Mouse (Mus musculus) erythroblast, adult 5-6 weeks (primary cell): Measurements from ENCODE around the gene Gm12695. TPM values are rescaled to one million over a fixed set of nuclear protein-coding genes. Genes with fewer than 3 reads are reported as not detected.

Experiments used
- ATAC-seq: replicated peaks from 2 replicates; pipeline ENCODE4 v1.8.0; 2016; ENCODE audit warnings: moderate number of reproducible peaks, mild to moderate bottlenecking, moderate TSS enrichment, inconsistent platforms; ENCODE audit not compliant: poor library complexity, low FRiP score, severe bottlenecking
- total RNA-seq, 2 experiments: library from RNA; stranded (forward) in 1 of 2; stranded (reverse) in 1 of 2; fragments of 150-400 nt in 1 of 2; fragments of 200-764, 138-1000 nt in 1 of 2; gene quantifications; 2 replicates each; pipeline versions ENCODE4 v1.2.3 to v1.2.4; 2015 to 2017; ENCODE audit warnings: low replicate concordance in 2 of 2

Gm12695 gene
- total RNA-seq, 2 experiments from 2014 or later = not detected

DNA sequence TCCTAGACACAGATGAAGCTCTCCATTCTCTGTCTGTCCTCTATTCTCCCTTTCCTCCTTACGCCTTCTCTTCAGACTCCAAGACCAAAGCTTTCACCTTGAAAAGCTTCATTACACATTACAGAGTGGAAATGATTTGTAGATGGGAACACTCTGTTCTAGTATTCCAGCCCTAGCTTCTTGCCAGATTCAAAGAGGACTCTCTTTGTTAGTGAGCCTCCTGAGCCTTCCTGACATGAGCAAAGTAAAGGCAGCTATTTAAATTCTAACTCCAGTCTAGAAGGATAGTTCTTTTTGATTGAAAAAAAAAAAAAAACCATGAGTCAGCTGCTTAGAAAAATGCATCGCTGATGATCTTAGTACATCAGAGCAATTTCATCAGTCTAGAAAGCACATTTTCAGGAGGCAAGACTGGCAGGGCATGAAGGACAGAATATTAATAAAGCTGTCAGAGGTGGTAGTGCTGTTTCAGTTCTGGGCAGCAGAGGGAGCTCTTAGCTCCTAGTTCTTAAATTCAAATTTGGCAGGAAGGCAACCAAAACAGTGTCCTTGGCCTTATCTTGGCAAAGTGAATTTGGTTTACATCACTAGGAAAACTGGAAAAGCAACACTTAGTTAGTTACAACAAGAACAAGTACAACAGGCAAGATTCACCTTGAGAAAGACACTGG is 79.6 kb downstream of the Gm12695 start:
- no peak for ATAC-seq

DNA sequence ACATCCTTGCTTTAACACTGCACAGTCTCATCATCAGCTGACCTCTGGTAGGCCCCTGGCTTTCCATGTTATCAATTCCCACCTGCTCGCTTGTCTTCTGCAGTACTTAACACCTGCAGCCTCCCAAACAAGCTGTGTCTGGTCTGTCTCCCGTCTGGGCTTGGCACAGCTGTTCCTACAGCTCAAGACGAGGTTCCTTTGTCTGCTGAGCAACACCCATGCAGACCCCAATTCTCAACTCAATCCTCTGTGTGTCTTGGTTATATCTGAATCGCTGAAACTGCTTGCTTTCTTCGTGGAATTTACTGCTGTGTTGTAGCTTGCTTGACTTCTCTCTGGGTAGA is 86.8 kb downstream of the Gm12695 start:
- ATAC-seq = no peak

DNA sequence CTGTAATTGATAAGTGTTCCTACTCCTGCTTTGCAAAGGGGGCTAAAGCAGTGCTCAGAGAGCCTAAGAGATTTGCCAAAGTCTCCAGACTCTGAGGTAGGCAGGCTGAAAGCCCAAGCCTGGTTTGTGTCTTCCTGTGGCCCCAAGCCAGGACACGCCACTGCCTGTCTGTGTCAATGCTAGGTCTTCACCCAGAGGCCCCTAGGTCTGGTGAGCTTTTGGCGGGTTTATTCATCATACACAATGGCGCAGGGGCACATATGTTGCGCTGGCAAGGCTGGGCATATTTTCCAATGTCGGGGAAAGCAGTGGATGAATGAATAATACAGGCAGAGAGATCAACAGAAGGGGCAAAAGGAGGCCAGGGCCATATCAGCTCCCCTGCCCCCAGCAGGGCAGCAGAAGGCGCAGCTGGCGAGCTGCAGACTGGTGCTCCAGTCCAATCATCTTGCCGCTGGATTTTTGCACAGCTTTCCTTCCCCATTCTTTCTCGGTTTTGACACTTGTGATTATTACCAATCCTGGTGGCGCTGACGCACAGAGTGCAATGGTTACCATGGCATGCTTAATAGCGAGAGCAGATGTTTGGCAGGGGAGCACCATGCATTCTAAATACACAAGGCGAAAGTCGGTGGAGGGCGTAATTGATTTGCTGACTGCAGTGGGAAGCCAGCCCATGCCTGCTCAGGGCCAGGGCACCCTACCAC is 87.3 kb downstream of the Gm12695 start:
- ATAC-seq = no peak

DNA sequence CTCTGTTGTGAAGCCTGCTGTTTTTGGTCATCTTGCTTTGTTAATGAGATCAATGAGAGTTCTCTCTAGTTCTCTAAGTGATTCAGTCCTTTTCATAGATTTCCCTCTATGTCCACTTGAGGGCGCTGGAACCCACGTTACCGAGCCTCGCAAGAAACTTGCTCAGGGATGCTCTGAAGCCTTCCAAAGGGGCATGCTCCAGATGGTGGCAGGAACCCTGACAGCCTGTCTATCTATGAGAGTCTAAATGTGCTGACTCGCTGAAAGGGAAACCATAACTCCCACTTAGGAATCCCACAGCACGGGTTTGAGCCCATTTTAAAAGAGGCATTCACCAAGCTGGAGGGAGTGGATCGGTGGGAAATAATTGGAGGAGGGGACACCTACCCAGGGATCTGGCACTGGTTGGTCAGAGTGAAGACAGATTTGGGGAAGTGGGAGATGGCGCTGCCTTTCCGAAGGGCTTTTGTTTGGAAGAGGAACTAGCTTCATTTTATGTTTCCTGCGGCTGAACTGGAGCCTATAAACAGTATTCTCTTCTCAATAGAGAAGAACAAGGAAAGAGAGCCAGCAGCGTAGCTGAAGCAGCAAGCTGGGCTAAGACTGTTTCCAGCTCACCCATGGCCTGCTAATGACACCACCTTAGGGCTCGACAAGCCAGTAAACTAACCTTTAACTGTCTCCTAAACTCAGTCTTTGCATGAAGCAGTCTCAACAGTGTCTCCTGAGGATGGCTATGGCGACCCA is 88.2 kb downstream of the Gm12695 start:
- ATAC-seq = no peak

DNA sequence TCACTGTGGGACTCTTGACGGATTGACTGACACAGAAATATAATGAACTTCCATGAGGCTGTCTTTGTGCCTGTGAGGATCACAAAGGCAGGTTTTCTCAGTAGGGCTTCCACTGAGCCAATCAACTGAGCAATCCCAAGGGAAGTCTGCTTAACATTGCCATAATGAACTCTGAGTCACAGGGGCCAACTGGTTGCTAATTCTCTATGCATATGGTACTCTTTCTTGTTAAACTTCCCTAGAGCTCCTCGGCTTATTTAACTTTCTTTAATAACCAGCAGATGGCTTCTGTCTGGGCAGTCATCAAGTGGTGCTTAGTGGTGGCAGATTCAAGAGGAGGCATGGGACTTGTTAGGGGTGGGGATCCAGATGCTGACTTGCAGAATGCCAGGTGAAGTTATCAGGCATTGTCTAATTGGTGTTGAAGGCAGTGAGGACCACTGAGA is 97.6 kb downstream of the Gm12695 start:
- ATAC-seq = no peak

DNA sequence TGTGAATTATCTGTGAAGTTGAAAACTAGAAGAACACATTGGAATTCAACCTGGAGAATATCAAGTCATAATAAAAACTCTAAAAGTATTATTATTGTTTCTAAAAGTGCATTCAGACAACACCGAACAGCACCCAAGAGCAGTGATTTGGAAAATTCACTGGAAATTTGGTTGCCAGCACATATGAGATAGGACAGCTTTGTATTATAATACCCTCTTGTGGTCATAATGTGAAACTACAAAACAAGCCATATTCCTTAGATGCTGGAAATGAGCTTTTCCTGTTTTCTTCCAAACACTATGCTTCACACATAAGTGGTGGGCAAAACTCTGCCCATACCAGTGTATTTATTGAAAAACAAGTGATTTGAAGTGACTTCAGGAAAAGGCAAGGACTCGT is 101.5 kb downstream of the Gm12695 start:
- ATAC-seq = no peak

DNA sequence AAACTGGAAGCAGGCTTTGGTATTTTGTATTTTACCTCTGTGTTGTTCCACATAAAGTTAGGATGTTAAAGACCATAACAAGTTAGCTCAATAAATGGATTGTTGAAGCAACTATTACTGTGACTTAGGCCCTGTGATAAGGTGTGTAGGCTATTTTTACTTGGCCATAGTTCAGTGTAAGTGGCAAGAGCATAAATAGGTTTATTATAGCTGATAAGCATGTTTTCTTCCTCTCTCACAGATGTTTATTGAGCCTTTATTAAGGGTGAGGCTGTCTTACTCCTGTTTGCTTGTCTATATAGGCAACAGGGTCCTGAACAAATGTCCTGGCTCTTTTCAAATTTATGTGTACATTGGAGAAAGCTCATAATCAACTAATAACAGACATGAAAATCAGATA is 104.0 kb downstream of the Gm12695 start:
- ATAC-seq = no peak

DNA sequence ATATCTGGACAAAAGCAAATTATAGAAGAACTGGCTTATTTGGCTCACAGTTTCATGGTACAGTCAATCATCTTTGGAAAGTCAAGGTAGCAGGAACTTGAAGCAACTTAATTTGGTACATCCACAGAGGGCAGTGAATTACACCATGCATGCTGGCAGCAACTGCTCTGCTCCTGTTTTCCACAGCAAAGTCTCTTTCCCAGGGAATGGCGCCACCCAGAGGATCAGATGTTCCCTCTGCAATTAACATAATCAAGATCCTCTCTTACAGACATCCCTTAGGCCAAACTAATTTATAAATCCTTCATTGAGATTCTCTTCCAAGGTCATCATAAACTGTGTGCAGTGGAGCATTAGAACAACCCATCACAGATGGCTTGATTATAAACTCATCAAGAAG is 104.8 kb downstream of the Gm12695 start:
- ATAC-seq = no peak

Other genes with a start within 250 kb of the Gm12695 start
- gene Cyp2j6, start 231.5 kb downstream of the Gm12695 start, total RNA-seq (2015; ENCODE audit: low replicate concordance) = 1.5 TPM in 1 of 2 replicates, not detected in the other
- gene Cyp2j6, start 231.5 kb downstream of the Gm12695 start, total RNA-seq (2017; ENCODE audit: low replicate concordance) = 0.09 TPM in 1 of 2 replicates, not detected in the other
- not detected in 2 replicates for gene Cyp2j9, start 193.6 kb downstream of the Gm12695 start, total RNA-seq (2015; ENCODE audit: low replicate concordance)
- 0.42 and 0.51 TPM in 2 replicates for gene Cyp2j9, start 193.6 kb downstream of the Gm12695 start, total RNA-seq (2017; ENCODE audit: low replicate concordance)
- gene Cyp2j5, start 121.0 kb downstream of the Gm12695 start, total RNA-seq (2015; ENCODE audit: low replicate concordance) = not detected in 2 replicates
- gene Cyp2j5, start 121.0 kb downstream of the Gm12695 start, total RNA-seq (2017; ENCODE audit: low replicate concordance) = not detected in 2 replicates